Mouse (Mus musculus): Measurements from ENCODE around the gene Syt1. TPM values are rescaled to one million over a fixed set of nuclear protein-coding genes. Genes with fewer than 3 reads are reported as not detected.

The Syt1 gene
- total and polyA plus RNA-seq, 3 experiments = 0.01 to 0.11 TPM; not detected in 1

DNA sequence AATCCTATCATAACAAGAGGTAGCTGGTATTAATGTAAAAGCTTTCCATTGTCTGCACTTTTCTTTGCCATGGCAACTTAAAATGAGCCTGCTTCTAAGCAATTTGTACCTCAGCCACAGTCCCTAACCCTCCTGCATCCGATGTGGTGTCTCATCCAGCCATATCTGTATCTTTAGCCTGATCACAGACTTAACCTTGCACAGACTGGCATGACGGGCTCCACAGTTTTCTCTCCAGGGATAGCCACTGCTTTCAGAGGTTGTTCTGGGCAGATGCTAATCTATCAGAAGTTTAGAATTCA lies 451.2 kb downstream of the Syt1 start:
- Histone ChIP-seq H3K9me3 (replicated peaks) (no peaks in the 10 kb centered on the region), H3K4me1 (ENCODE audit: insufficient read depth, low read depth, low read length) (no peaks in the 10 kb centered on the region), H3K36me3 (replicated peaks) (no peaks in the 10 kb centered on the region), H3K4me3 (ENCODE audit: low read depth, low read length) (no peak overlapping the region), H3K27me3 (ENCODE audit: insufficient read depth, low read length) (0 out of 2 replicates have a peak, but pooled peaks cover 2% of the 10 kb centered on the region)
- DNase-seq (ENCODE audit: low spot score) (no peak), ATAC-seq (ENCODE audit: extremely low read depth, insufficient number of reproducible peaks, low FRiP score, poor library complexity, severe bottlenecking) (no peak)
- TF ChIP-seq TAL1 (conservative IDR thresholded peaks at IDR 0.05; ENCODE audit: low read depth, low read length) (no peak), CTCF (IDR thresholded peaks at IDR 0.05; ENCODE audit: low read depth, low read length) (no peak), GATA2 (IDR thresholded peaks at IDR 0.05; ENCODE audit: borderline replicate concordance, low read depth, low read length) (no peak), POLR2AphosphoS5 (IDR thresholded peaks at IDR 0.05; ENCODE audit: insufficient replicate concordance, low read depth, low read length) (no peak), GATA1 (IDR thresholded peaks at IDR 0.05; ENCODE audit: borderline replicate concordance, low read length) (no peak)

DNA sequence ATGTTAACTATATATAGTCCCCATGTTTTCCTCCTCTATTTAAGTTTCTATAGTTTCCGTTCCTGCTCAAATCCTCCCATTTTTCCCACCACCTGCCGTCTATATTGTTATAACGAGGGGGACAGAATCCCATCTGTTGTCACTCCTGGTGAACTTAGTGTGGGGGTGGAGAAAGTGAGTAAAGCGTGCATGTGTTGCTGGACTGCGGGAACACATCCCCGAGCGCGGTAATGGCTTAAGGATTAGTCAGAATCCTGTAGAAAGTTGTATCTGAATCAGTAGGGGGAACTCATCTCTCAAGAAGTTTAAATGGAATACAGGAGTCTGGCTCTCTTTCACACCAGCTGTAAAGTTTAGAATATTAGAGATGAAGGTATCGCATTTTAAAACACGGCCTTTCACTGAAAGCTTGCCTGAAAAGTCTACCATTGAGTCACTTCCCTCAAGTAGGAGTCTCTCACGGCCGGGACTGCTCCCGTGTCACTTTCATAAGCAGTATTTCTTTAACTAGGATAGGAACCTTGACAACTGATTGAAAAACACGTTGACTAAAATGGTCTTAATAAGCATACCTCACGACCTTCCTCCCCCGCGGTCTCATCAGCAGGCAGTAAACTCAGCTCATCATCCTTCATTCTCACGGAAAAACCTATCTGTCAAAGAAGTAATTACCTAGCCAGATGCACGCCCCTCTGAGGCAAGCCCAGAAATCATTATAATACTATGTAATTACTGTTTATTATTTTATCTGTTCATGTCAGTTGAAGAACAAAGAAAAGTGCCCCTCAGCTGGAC lies 451.8 kb downstream of the Syt1 start:
- TF ChIP-seq POLR2AphosphoS5 (IDR thresholded peaks at IDR 0.05; ENCODE audit: insufficient replicate concordance, low read depth, low read length) (no peak), TAL1 (conservative IDR thresholded peaks at IDR 0.05; ENCODE audit: low read depth, low read length) (no peak), CTCF (IDR thresholded peaks at IDR 0.05; ENCODE audit: low read depth, low read length) (no peak), GATA2 (IDR thresholded peaks at IDR 0.05; ENCODE audit: borderline replicate concordance, low read depth, low read length) (no peak), GATA1 (IDR thresholded peaks at IDR 0.05; ENCODE audit: borderline replicate concordance, low read length) (no peak)
- Histone ChIP-seq H3K4me1 (ENCODE audit: insufficient read depth, low read depth, low read length) (no peaks in the 10 kb centered on the region), H3K4me3 (ENCODE audit: low read depth, low read length) (no peak overlapping the region), H3K27me3 (ENCODE audit: insufficient read depth, low read length) (0 out of 2 replicates have a peak, but pooled peaks cover 2% of the 10 kb centered on the region), H3K36me3 (replicated peaks) (no peaks in the 10 kb centered on the region), H3K9me3 (replicated peaks) (no peaks in the 10 kb centered on the region)
- DNase-seq (ENCODE audit: low spot score) (no peak), ATAC-seq (ENCODE audit: extremely low read depth, insufficient number of reproducible peaks, low FRiP score, poor library complexity, severe bottlenecking) (no peak)

DNA sequence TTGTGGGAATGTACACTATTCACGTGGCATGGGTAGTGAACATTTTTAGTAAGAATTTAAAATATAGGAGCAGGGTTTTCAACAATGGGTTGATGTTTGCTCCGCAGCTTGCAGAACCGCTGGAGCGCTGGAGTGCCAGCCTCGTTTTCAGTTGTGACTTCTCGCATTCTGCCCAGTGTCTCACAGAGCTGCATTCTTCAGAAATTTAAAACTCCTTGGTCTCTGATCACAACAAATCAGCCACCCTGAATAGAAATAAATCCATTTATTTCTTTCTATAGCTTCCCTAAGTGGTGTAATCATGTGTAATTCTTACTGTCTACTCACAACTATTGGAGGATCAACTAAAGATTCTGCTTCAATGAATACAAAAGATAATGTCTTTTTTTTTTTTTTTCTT lies 458.2 kb downstream of the Syt1 start:
- Histone ChIP-seq H3K9me3 (replicated peaks) (no peaks in the 10 kb centered on the region), H3K27me3 (ENCODE audit: insufficient read depth, low read length) (0 out of 2 replicates have a peak, but pooled peaks cover 2% of the 10 kb centered on the region), H3K4me1 (ENCODE audit: insufficient read depth, low read depth, low read length) (no peaks in the 10 kb centered on the region), H3K4me3 (ENCODE audit: low read depth, low read length) (no peak overlapping the region), H3K36me3 (replicated peaks) (no peaks in the 10 kb centered on the region)
- no peak for DNase-seq (ENCODE audit: low spot score)
- TF ChIP-seq CTCF (IDR thresholded peaks at IDR 0.05; ENCODE audit: low read depth, low read length) = no peak
- TF ChIP-seq TAL1 (conservative IDR thresholded peaks at IDR 0.05; ENCODE audit: low read depth, low read length) = no peak
- TF ChIP-seq POLR2AphosphoS5 (IDR thresholded peaks at IDR 0.05; ENCODE audit: insufficient replicate concordance, low read depth, low read length) = no peak
- no peak for TF ChIP-seq GATA1 (IDR thresholded peaks at IDR 0.05; ENCODE audit: borderline replicate concordance, low read length)
- no peak for ATAC-seq (ENCODE audit: extremely low read depth, insufficient number of reproducible peaks, low FRiP score, poor library complexity, severe bottlenecking)

DNA sequence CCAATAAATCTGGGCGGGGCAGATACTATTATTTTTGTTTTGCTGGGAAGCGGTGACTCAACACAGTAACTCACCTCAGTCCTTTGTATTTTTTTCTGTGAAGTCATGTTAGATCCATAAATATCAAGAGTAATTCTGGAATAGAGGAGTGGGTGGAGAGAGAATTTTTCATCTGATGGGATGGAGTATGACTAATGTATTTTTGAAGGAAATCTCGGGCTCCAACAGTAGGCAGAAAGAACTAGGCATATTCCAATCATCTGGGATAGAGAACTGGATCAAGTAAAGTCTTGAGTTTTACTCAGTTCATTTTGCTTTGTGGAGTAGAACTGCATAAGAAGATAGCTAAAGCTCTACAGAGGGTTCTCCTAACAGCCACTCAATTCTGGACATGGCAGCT lies 465.1 kb downstream of the Syt1 start:
- Histone ChIP-seq H3K9me3 (replicated peaks) (no peaks in the 10 kb centered on the region), H3K27me3 (ENCODE audit: insufficient read depth, low read length) (no peaks in the 10 kb centered on the region), H3K36me3 (replicated peaks) (no peaks in the 10 kb centered on the region), H3K4me1 (ENCODE audit: insufficient read depth, low read depth, low read length) (no peaks in the 10 kb centered on the region), H3K4me3 (ENCODE audit: low read depth, low read length) (no peak overlapping the region)
- DNase-seq (ENCODE audit: low spot score) (no peak), ATAC-seq (ENCODE audit: extremely low read depth, insufficient number of reproducible peaks, low FRiP score, poor library complexity, severe bottlenecking) (no peak)
- no peak for TF ChIP-seq TAL1 (conservative IDR thresholded peaks at IDR 0.05; ENCODE audit: low read depth, low read length)
- no peak for TF ChIP-seq GATA2 (IDR thresholded peaks at IDR 0.05; ENCODE audit: borderline replicate concordance, low read depth, low read length)
- no peak for TF ChIP-seq POLR2AphosphoS5 (IDR thresholded peaks at IDR 0.05; ENCODE audit: insufficient replicate concordance, low read depth, low read length)
- TF ChIP-seq GATA1 (IDR thresholded peaks at IDR 0.05; ENCODE audit: borderline replicate concordance, low read length) = no peak
- no peak for TF ChIP-seq CTCF (IDR thresholded peaks at IDR 0.05; ENCODE audit: low read depth, low read length)

DNA sequence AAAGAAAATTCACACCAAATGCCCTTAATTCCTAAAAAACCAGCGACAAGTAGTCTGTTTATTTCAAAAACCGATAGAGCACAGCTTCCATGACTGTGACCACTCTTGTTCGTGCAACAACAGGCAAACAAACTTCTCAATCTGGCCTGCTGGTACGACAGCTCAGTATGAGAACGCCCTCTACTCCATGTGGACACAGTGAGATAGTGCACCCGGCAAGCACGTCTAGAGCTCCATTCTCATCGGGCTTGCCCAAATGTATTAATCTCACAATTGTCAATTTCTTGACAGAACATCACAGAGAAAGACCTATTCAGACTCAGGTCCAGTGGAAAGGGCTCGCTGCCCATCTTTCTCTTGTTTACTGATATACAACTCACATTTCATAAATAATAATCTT lies 469.2 kb downstream of the Syt1 start:
- DNase-seq (ENCODE audit: low spot score) (no peak), ATAC-seq (ENCODE audit: extremely low read depth, insufficient number of reproducible peaks, low FRiP score, poor library complexity, severe bottlenecking) (no peak)
- Histone ChIP-seq H3K4me3 (ENCODE audit: low read depth, low read length) (no peak overlapping the region), H3K27me3 (ENCODE audit: insufficient read depth, low read length) (no peaks in the 10 kb centered on the region), H3K4me1 (ENCODE audit: insufficient read depth, low read depth, low read length) (no peaks in the 10 kb centered on the region), H3K9me3 (replicated peaks) (no peaks in the 10 kb centered on the region), H3K36me3 (replicated peaks) (no peaks in the 10 kb centered on the region)
- TF ChIP-seq GATA1 (IDR thresholded peaks at IDR 0.05; ENCODE audit: borderline replicate concordance, low read length) = no peak
- no peak for TF ChIP-seq GATA2 (IDR thresholded peaks at IDR 0.05; ENCODE audit: borderline replicate concordance, low read depth, low read length)
- TF ChIP-seq POLR2AphosphoS5 (IDR thresholded peaks at IDR 0.05; ENCODE audit: insufficient replicate concordance, low read depth, low read length) = no peak
- no peak for TF ChIP-seq TAL1 (conservative IDR thresholded peaks at IDR 0.05; ENCODE audit: low read depth, low read length)
- no peak for TF ChIP-seq CTCF (IDR thresholded peaks at IDR 0.05; ENCODE audit: low read depth, low read length)

DNA sequence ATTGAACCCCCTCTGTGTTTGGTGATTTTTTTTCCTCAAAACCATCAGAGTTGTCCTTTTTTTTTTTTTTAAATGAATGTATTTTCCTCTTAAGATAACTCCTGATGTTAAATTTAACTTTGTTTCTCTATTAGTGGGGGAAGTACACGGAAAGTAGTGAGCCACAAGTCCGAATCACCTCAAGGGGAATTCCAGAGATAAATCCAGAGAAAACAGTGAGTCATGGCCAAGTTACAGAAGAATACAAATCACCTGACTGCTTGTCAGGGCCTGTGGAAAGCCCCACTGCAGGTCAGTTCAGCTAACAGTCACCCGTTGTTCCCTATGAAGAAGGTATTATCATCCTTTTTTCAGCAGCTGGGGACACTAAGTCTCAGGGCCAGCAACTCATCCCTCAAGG lies 472.2 kb downstream of the Syt1 start:
- Histone ChIP-seq H3K9me3 (replicated peaks) (no peaks in the 10 kb centered on the region), H3K27me3 (ENCODE audit: insufficient read depth, low read length) (no peaks in the 10 kb centered on the region), H3K4me3 (ENCODE audit: low read depth, low read length) (no peak overlapping the region), H3K4me1 (ENCODE audit: insufficient read depth, low read depth, low read length) (no peaks in the 10 kb centered on the region), H3K36me3 (replicated peaks) (no peaks in the 10 kb centered on the region)
- no peak for DNase-seq (ENCODE audit: low spot score)
- no peak for ATAC-seq (ENCODE audit: extremely low read depth, insufficient number of reproducible peaks, low FRiP score, poor library complexity, severe bottlenecking)
- TF ChIP-seq GATA1 (IDR thresholded peaks at IDR 0.05; ENCODE audit: borderline replicate concordance, low read length) (no peak), POLR2AphosphoS5 (IDR thresholded peaks at IDR 0.05; ENCODE audit: insufficient replicate concordance, low read depth, low read length) (no peak), TAL1 (conservative IDR thresholded peaks at IDR 0.05; ENCODE audit: low read depth, low read length) (no peak), GATA2 (IDR thresholded peaks at IDR 0.05; ENCODE audit: borderline replicate concordance, low read depth, low read length) (no peak), CTCF (IDR thresholded peaks at IDR 0.05; ENCODE audit: low read depth, low read length) (no peak)

Data from G1E (cell line).